Mouse (Mus musculus) frontal cortex, postnatal 14 days (tissue): ENCODE results near the gene Dntt.

Experiments
- DNase-seq, 2 experiments: peaks; one replicate each; pipeline ENCODE4 v3.0.0; 2022; ENCODE audit warnings: low spot score in 2 of 2

Dntt gene

DNA sequence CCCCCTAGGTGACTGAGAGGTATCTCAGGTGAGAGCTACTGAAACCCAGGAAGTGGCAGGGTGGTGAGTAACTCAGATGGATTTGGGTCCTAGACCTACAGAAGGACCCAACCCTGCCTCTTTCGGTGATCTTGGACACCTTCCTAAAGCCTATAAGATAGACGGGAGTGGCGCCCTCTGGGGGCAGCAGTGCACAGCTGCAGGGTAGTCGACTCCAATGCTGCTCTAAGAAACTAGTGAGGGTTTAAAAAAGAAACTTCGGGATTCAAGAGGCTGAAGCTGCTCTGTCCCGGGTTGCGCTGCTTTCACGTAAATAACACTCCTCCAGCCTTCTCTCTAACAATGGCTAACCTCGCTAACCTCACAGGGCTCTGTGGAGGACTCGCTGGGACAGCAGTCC lies 24.5 kb downstream of the Dntt start:
- DNase-seq, result no peak

- no peak for DNase-seq
Observed at GRCm38 (mm10) chr19:41054702-41055101, 25.6 kb downstream of the Dntt start.

DNA sequence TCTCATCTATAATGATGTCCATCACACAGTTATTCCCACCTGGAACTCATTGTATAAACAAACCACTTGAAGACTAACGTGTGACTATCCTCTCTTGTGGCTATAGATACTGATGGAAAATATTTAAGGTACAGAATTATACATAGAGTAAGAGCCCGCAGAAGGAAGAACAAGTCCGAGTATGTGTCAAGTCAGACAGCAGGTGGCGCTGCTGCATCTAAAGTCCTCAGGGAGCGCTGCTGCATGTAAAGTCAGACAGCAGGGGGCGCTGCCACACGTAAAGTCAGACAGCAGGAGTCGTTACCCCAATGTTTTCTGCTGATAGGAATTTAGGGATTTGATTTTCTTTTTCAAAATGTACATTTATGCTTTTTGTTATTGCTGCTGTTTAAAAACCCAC lies 42.4 kb downstream of the Dntt start:
- DNase-seq, result peak; percentile 73 to 89

DNA sequence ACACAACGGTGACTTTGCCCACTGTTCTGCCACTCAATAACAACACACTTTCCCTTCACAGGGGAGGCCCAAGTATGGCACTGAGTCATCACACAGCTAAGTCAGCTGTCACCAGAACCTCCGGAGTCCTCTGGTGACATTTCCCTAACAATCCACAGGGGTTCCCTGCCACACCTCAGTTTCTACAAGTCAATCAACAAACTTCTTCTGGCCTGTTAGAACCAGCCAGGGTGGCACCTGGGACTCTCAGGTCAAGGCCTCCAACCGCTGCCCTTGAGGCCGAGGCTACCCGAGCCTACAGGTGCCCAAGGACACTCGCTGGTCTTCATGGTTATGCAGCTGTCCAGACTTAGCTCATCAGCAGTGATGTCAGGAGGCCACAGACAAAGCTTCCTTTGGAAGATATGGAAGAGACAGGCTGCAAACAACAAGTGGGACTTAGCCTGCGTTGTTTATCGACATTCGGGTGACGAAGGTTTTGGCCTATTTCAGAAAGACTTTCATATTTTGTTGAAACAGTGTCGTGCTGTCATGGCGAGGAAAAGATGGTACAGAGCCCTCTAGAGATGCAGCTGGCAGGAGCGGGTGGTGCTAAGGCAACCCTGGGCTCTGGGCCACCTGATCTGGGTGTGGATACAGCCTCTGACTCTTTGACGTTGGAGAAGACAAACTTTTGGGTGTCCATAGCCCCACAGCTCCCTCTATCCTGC lies 44.8 kb downstream of the Dntt start:
- no peak for DNase-seq

DNA sequence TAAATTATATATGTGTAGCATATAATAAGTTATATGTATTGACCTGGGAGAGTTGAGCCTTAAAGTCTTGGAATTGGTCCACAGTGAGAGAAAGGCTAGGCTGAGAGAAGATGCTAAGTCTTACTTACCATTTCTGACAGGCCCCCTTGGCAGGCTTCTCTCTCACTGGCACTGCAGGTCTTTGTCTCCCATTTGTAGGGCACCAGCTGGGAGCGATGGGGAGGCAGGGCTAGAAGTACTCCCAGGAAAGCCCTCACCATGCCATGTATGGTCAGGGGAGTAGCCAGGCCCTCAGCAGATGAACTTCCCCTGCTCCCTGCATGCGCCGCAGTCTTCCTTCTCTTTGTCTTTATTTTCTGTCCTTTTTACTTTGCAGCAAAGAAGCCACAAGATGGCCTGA lies 47.8 kb downstream of the Dntt start, which contains the start of gene Opalin:
Gene Opalin, minus strand, starts transcription at position 208 of the 400 bp plus-strand sequence.
- DNase-seq, result no peak

DNA sequence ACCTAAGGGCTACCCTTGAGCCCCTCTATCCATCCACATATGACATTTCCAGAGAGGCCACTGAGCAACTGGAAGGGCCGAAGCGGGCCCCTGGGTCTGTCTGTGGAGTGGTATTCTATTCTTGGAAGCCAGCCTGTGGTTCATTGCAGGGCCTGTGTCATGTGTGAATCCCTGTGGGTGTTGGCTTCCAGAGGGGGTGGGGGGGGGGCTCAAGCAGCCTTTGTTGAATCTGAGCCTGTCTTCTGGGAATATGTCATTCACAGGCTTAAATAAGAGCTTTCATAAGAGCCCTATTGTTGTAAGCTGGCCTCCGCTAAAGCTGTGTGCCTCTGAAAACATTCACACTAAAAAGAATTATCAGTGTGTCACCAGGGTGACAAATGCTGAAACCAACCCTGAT lies 52.5 kb downstream of the Dntt start:
- DNase-seq, result no peak

- DNase-seq, result no peak
Observed at GRCm38 (mm10) chr19:41083646-41084045, 54.6 kb downstream of the Dntt start.

DNA sequence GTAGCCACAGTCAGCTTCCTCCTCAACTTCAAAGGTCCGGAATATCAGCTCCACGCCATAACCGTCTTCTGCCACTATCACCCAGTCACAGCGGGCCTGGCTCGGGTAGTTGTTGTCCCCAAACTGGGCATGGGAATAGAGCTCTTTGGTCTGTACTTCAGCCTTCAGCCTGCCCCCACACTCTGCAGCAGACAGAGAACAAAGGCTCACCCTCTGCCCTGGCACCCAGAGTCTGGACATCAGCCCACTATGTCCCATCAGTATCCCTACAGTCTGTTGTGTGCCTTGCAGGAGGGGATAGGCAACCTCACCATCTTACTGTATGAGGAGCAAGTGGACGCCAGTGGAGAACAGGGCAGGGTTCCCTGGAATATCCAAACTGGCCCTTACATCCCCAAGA lies 57.2 kb downstream of the Dntt start:
- no peak for DNase-seq

GRCm38 (mm10) chr19:41086700-41087099 lies 57.6 kb downstream of the Dntt start:
- peak; percentile 54 to 84 for DNase-seq

DNA sequence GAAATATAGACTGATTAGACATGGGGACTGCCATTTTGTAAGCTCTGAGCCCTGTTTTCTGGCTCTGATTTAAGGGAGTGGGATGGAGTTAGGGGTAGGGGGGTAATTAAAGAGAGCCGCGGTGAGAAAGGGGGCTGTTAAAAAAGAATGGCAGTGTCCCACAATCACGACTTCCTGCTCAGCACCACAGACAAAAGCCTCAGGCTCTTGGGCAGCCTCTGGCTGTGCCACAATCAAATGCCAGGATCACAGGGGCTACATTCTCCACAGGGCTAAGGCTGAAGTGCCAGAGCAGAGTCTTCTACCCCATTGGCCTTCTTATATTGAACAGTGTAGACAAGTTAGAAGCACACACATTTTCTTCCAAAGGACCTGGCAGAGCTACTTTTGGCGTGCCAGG lies 58.8 kb downstream of the Dntt start:
- no peak for DNase-seq

DNA sequence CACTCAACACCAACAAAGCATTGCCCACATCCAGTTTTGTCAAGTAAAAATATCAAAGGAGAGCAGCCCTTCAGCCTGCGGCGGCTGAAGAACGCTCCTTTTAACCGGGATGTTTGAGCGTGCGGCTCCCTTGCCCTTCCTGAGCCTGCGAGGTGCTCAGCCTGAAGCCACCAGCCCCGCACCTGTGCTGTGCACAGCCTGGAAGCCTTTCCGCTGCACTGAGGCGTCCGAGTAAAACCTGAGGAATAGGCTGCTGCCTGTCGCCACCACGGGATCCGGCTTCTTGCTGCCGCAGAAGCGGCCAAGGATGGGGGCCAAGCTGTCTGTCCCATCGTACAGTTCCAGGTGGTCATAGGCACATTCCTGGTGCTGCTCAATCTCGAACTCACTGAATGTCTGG lies 59.4 kb downstream of the Dntt start:
- no peak for DNase-seq

DNA sequence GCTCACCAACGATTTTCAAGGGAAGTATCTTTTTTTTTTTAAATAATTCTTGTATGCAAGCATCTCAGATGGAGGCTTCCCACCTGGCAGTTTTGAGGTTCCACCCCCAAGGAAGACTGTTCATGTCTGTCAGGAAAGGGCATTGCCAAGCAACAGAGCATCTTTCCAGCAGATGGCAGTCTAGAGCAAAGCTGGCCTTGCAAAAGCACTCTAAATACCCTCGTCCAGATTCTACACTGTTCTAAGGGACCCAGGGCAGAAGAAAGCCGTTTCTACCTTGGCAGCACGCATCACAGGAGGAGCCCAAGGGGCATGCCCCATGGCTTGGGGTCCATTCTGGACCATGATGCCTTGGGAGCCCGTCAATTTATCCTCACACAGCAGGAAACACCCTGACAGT lies 60.8 kb downstream of the Dntt start:
- peak in 1 of 2 experiments; percentile 59 for DNase-seq

DNA sequence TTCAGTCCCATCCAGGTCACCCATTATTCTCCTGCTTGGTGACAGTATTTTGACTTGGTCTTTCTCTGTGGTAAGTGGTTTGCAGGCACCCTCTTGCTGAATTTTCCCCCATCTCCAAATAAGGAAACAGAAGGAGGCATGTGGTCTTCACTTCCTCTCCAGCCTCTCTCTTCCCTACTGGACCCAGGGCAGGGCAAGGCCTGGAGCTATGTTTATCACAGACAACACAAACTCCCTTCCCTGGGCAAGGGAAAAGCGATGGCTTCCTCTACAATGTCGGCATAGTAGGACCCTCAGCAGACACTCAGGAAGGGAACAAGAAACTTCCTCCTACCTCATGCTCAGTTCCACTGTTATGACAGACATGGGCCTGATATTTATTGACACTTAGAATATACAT lies 62.8 kb downstream of the Dntt start:
- no peak for DNase-seq

DNA sequence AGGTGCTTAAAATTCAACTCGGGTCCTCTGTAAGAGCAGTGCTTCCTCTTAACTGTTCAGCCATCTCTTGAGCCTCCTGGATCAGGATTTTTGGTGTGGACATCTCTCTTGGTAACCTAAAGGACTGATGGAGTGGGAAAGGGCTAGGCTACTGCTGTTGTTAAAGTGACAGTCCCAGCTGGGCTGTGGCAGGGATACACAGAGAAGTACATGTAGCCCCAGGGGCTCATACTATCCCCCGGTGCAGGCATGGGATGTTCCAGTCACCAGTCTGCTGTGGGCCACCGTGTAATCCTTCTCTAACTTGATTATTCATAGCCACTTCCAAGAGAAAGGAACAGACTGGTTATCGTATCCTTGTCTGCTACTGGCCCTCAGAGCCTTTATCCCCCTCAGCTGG lies 68.0 kb downstream of the Dntt start:
- no peak for DNase-seq

- DNase-seq, result no peak
Observed at GRCm38 (mm10) chr19:41100863-41101262, 71.8 kb downstream of the Dntt start.

- peak; percentile 53 to 72 for DNase-seq
Observed at GRCm38 (mm10) chr19:41101390-41101789, 72.3 kb downstream of the Dntt start.

DNA sequence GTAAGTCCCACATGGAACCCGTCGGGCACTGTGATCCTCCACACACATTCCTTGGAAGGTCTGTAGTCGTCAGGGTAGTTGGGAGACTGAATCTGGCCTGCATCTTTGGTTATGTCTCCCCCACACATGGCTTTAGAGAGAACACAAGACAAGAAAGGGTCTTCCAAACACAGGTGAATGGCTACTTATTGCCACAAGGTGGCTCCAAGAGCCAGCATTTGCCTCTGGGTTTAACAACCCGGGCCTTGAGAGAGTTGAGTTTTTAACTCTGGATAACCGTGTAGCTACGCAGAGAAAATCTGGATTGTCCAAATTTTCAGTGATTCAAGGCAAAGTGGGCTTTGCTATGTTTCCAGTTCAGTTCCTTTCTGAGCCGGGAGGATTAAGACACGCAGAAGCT lies 75.8 kb downstream of the Dntt start:
- DNase-seq, result no peak

DNA sequence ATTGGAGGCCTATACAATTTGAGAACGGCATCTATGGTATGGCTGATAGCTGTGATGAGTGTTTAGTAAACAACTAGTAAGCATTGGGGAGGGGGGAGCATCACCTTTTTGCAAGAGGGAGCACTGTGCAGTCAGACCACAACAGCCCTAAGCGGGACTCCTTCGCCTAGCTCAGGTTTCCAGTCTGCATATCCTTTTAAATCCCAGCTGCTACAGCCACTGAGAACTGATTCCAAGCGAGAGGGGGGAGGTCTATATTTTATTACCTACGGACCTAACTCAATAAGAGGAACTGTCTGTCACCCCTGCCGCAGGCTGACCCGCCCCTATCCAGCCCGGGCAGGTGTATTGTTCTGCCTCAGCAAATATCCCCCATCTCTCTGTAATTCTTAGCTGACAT lies 78.5 kb downstream of the Dntt start:
- no peak for DNase-seq

GRCm38 (mm10) chr19:41108666-41109065 lies 79.6 kb downstream of the Dntt start:
- DNase-seq, result no peak
